Mouse (Mus musculus) neural tube, embryonic 15.5 days (tissue): ENCODE data around the gene Ddx4. TPM values are rescaled to one million over a fixed set of nuclear protein-coding genes. Genes with fewer than 3 reads are reported as not detected.

Source experiments
- ATAC-seq: fragments of 200-750 bp; cut with Nextera tagmentation; 2 replicates; pipeline ENCODE4 v1.8.0; 2017; ENCODE audit warnings: mild to moderate bottlenecking, moderate TSS enrichment, moderate library complexity; ENCODE audit not compliant: low FRiP score
- H3K27ac ChIP-seq: fragments of 300-500 bp; sonication (generic); replicated peaks from 2 replicates; pipeline ENCODE4 v1.5.1; 2015; ENCODE audit warnings: mild to moderate bottlenecking, inconsistent platforms
- H3K27me3 ChIP-seq: fragments of 300-500 bp; sonication (generic); replicated peaks from 2 replicates; pipeline ENCODE4 v1.6.1; 2015; ENCODE audit warnings: inconsistent platforms
- H3K36me3 ChIP-seq: fragments of 300-500 bp; sonication (generic); 2 replicates; pipeline ENCODE4 v1.6.1; 2015; ENCODE audit warnings: inconsistent platforms
- H3K4me1 ChIP-seq: fragments of 300-500 bp; sonication (generic); 2 replicates; pipeline ENCODE4 v1.6.1; 2015; ENCODE audit warnings: inconsistent platforms
- H3K4me2 ChIP-seq: fragments of 300-500 bp; sonication (generic); 2 replicates; pipeline ENCODE4 v1.6.1; 2015; ENCODE audit warnings: inconsistent platforms, mild to moderate bottlenecking, moderate library complexity
- H3K4me3 ChIP-seq: fragments of 300-500 bp; sonication (generic); replicated peaks from 2 replicates; pipeline ENCODE4 v1.5.1; 2015; ENCODE audit warnings: mild to moderate bottlenecking, inconsistent platforms
- H3K9ac ChIP-seq: fragments of 300-500 bp; sonication (generic); replicated peaks from 2 replicates; pipeline ENCODE4 v1.6.1; 2015; ENCODE audit warnings: mild to moderate bottlenecking, inconsistent platforms
- H3K9me3 ChIP-seq: fragments of 300-500 bp; sonication (generic); replicated peaks from 2 replicates; pipeline ENCODE4 v1.6.1; 2016; ENCODE audit warnings: inconsistent platforms
- WGBS: fragments of 180-500 bp; shearing (Covaris S2); methylation state at CpG from one replicate; pipeline ENCODE4 v1.1.7; 2015; ENCODE audit warnings: mixed read lengths; 5-methylcytosine and 5-hydroxymethylcytosine counted together
- polyA plus RNA-seq: library from polyadenylated mRNA; unstranded; fragments of >200 nt; fragmentation: Nextera tagmentation; extraction: Ambion mirVana; gene quantifications from 2 replicates; pipeline ENCODE4 v1.2.1, GENCODE M21; 2015

Gene Ddx4
- polyA plus RNA-seq: 0.88 and 1.1 TPM in 2 replicates

- no peak within 1 kb of the TSS for H3K4me2 ChIP-seq
- H3K4me1 ChIP-seq: no peaks in the 10 kb centered on the region
- no peaks in the 10 kb centered on the region for H3K27me3 ChIP-seq
- 75% methylated on average over 45 of the region's 45 CpGs for WGBS
- no peak within 1 kb of the TSS for H3K27ac ChIP-seq
- H3K9ac ChIP-seq: no peak within 1 kb of the TSS
- ATAC-seq: no peak
- no peak within 1 kb of the TSS for H3K4me3 ChIP-seq
- no peaks in the 10 kb centered on the region for H3K36me3 ChIP-seq
- H3K9me3 ChIP-seq: 0 out of 2 replicates have a peak, but pooled peaks cover 9% of the 10 kb centered on the region
Measured at GRCm38 (mm10) chr13:112652205-112652604, at the start of gene Ddx4. Gene Ddx4 (minus strand): TSS chr13:112652475.

GRCm38 (mm10) chr13:112701256-112701655, 49.0 kb upstream of the Ddx4 start:
- no peak for ATAC-seq
- no peak overlapping the region for H3K27ac ChIP-seq
- WGBS: 88% methylated on average over 8 of the region's 8 CpGs
- H3K27me3 ChIP-seq: no peaks in the 10 kb centered on the region
- no peak overlapping the region for H3K4me2 ChIP-seq
- H3K4me1 ChIP-seq: no peaks in the 10 kb centered on the region
- H3K9me3 ChIP-seq: no peaks in the 10 kb centered on the region
- H3K36me3 ChIP-seq: peaks cover 29% of the 10 kb centered on the region
- H3K4me3 ChIP-seq: no peak overlapping the region
- no peak overlapping the region for H3K9ac ChIP-seq

DNA sequence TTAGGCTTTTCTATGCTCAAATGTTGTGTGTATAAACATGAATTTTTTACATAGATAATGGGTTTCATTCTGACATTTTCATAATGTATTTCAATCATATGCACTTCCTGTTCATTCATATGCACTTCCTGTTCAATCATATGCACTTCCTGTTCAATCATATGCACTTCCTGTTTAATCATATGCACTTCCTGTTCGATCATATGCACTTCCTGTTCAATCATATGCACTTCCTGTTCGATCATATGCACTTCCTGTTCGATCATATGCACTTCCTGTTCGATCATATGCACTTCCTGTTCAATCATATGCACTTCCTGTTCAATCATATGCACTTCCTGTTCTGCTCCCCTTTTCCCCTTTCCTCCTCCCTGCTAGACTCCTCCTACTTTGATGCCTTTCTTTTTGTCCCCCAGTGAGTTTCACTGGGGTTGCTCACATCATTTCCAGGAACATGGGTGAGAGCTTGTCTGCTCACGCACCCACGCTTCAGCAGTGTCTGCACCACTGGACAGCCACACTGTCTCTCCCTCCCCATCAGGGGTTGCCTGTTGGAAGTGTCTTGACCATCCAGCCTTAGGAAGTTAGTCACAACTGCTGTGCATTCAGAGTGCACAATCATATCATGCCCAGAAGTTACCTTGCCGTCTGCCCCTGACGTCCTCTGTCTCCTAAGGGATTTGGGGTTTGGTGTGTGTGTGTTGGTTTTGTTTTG, 43.4 kb upstream of the Ddx4 start:
- Histone ChIP-seq H3K27me3 (no peaks in the 10 kb centered on the region), H3K9me3 (no peaks in the 10 kb centered on the region), H3K36me3 (peaks cover 29% of the 10 kb centered on the region), H3K9ac (no peak overlapping the region), H3K4me3 (no peak overlapping the region), H3K27ac (no peak overlapping the region), H3K4me2 (no peak overlapping the region), H3K4me1 (no peaks in the 10 kb centered on the region)
- ATAC-seq: peak; percentile 47; the same call in 1 of the 2 replicates
- WGBS: 96% methylated on average over 8 of the region's 8 CpGs

DNA sequence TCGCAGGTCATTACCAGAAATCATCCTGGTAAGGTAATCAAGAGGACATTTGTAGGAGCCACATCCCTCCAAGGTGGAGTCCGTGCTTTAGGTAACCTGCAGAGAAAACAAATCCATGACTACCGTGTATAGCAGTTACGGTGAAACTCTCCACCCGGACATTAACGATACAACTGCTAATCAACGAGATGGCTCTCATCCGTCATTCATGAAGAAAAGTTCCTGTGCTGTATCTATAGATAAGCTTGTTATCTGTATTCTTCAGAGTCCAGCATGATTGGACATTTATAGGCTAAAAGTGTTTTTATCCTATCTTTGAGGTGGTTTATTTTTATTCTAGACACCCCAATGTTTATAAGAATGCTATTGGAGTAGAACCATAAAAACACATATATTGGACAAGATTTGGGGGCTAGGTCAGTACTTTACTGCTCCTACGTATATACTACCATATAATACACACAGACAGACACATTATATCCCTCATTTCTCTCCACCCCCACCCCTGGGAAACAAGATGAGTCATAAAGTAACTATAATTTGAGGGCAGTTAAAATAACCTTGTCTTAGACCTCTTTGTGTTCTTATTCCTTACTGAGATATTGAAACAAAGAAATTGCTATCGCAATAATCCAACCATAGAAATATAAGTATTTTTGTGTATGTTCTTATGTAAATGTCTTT, 40.7 kb upstream of the Ddx4 start:
- WGBS: 95% methylated on average over 10 of the region's 10 CpGs
- no peak for ATAC-seq
- H3K36me3 ChIP-seq: peaks cover 12% of the 10 kb centered on the region
- H3K27ac ChIP-seq: no peak overlapping the region
- no peak overlapping the region for H3K4me2 ChIP-seq
- no peaks in the 10 kb centered on the region for H3K27me3 ChIP-seq
- H3K4me1 ChIP-seq: no peaks in the 10 kb centered on the region
- no peak overlapping the region for H3K4me3 ChIP-seq
- no peaks in the 10 kb centered on the region for H3K9me3 ChIP-seq
- no peak overlapping the region for H3K9ac ChIP-seq

GRCm38 (mm10) chr13:112686155-112686554, 33.9 kb upstream of the Ddx4 start:
- Histone ChIP-seq H3K4me2 (no peak overlapping the region), H3K9ac (no peak overlapping the region), H3K4me1 (no peaks in the 10 kb centered on the region), H3K27ac (no peak overlapping the region), H3K4me3 (no peak overlapping the region), H3K36me3 (peaks cover 10% of the 10 kb centered on the region), H3K9me3 (no peaks in the 10 kb centered on the region), H3K27me3 (no peaks in the 10 kb centered on the region)
- 84% methylated on average over 2 of the region's 2 CpGs for WGBS
- no peak for ATAC-seq

GRCm38 (mm10) chr13:112683970-112684369, 31.7 kb upstream of the Ddx4 start:
- ATAC-seq: no peak
- 84% methylated on average over 6 of the region's 6 CpGs for WGBS
- no peak overlapping the region for H3K4me2 ChIP-seq

GRCm38 (mm10) chr13:112683312-112683711, 31.0 kb upstream of the Ddx4 start:
- no peaks in the 10 kb centered on the region for H3K27me3 ChIP-seq
- WGBS: 78% methylated on average over 2 of the region's 2 CpGs
- no peak overlapping the region for H3K4me2 ChIP-seq
- peaks cover 13% of the 10 kb centered on the region for H3K36me3 ChIP-seq
- no peak for ATAC-seq
- no peak overlapping the region for H3K9ac ChIP-seq
- no peak overlapping the region for H3K27ac ChIP-seq
- H3K9me3 ChIP-seq: no peaks in the 10 kb centered on the region
- H3K4me1 ChIP-seq: no peaks in the 10 kb centered on the region
- no peak overlapping the region for H3K4me3 ChIP-seq

More at GRCm38 (mm10) chr13:112683970-112684369, 31.7 kb upstream of the Ddx4 start:
- H3K9me3 ChIP-seq: no peaks in the 10 kb centered on the region
- no peak overlapping the region for H3K4me3 ChIP-seq
- H3K27me3 ChIP-seq: no peaks in the 10 kb centered on the region
- H3K36me3 ChIP-seq: peaks cover 10% of the 10 kb centered on the region
- no peak overlapping the region for H3K27ac ChIP-seq
- no peaks in the 10 kb centered on the region for H3K4me1 ChIP-seq
- no peak overlapping the region for H3K9ac ChIP-seq

DNA sequence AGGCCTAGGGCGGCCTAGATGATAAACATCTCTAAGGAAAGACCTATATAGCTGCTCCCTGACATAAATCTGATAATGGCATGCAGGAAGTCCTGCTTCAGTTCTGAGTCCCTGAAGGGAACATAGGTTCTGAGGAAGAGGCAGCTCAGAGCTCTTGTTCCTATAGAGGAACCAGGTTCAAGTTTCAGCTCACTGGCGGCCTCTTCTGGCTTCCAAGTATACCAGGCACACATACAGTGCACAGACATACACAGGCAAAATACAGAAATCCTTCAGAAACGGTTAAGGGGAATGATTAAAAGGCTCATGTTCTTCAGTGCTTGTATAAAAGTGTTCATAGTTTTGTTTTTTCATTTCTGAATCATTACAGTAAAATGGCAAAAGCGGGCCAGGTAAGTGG, 25.9 kb upstream of the Ddx4 start:
- Histone ChIP-seq H3K27me3 (no peaks in the 10 kb centered on the region), H3K9me3 (no peaks in the 10 kb centered on the region), H3K27ac (no peak overlapping the region), H3K9ac (no peak overlapping the region), H3K4me1 (peaks cover 2% of the 10 kb centered on the region; the same call in 1 of the 2 replicates), H3K4me3 (no peak overlapping the region), H3K4me2 (no peak overlapping the region), H3K36me3 (0 out of 2 replicates have a peak, but pooled peaks cover 11% of the 10 kb centered on the region)
- ATAC-seq: no peak
- WGBS: 94% methylated on average over 4 of the region's 4 CpGs

GRCm38 (mm10) chr13:112673899-112674447, 21.7 kb upstream of the Ddx4 start:
- ATAC-seq: peak; percentile 86
- 12% methylated on average over 9 of the region's 9 CpGs for WGBS
- H3K9ac ChIP-seq: no peak overlapping the region
- peaks cover 37% of the 10 kb centered on the region for H3K36me3 ChIP-seq
- no peaks in the 10 kb centered on the region for H3K9me3 ChIP-seq
- no peak overlapping the region for H3K4me3 ChIP-seq
- no peak overlapping the region for H3K27ac ChIP-seq
- no peak overlapping the region; the same call in 1 of the 2 replicates for H3K4me2 ChIP-seq
- H3K27me3 ChIP-seq: no peaks in the 10 kb centered on the region
- peaks cover 2% of the 10 kb centered on the region; the same call in 1 of the 2 replicates for H3K4me1 ChIP-seq

DNA sequence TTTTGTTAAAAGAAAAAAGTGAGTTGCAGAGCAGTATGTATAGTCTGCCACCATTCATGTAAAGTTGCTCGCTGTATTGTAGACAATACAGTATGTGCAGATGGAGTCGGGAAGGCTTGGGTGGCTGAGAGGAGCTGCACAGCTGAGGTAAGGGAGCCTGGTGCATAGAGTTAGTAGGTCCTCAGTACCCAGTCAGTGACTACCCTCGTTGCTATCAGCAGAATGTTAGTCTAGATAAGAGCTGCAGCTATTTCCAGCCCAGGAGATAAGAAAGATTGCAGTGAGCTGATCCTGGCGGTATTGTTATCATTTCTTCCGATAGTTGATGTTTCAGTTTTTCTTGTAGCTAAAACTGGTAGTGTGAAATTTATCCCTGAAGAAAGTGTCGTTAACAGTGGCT, 20.5 kb upstream of the Ddx4 start:
- 91% methylated on average over 6 of the region's 6 CpGs for WGBS
- H3K9me3 ChIP-seq: no peaks in the 10 kb centered on the region
- H3K36me3 ChIP-seq: peaks cover 28% of the 10 kb centered on the region
- no peak for ATAC-seq
- H3K4me1 ChIP-seq: peaks cover 2% of the 10 kb centered on the region; the same call in 1 of the 2 replicates
- no peak overlapping the region for H3K4me2 ChIP-seq
- H3K27me3 ChIP-seq: no peaks in the 10 kb centered on the region
- H3K9ac ChIP-seq: no peak overlapping the region
- H3K4me3 ChIP-seq: no peak overlapping the region
- no peak overlapping the region for H3K27ac ChIP-seq

- no peak for ATAC-seq
- 74% methylated on average over 13 of the region's 13 CpGs for WGBS
- Histone ChIP-seq H3K9me3 (no peaks in the 10 kb centered on the region), H3K4me3 (no peak overlapping the region), H3K9ac (no peak overlapping the region), H3K36me3 (peaks cover 26% of the 10 kb centered on the region), H3K4me1 (peaks cover 2% of the 10 kb centered on the region; the same call in 1 of the 2 replicates), H3K4me2 (no peak overlapping the region), H3K27me3 (no peaks in the 10 kb centered on the region), H3K27ac (no peak overlapping the region)
Measured at GRCm38 (mm10) chr13:112671708-112672107, 19.4 kb upstream of the Ddx4 start.

DNA sequence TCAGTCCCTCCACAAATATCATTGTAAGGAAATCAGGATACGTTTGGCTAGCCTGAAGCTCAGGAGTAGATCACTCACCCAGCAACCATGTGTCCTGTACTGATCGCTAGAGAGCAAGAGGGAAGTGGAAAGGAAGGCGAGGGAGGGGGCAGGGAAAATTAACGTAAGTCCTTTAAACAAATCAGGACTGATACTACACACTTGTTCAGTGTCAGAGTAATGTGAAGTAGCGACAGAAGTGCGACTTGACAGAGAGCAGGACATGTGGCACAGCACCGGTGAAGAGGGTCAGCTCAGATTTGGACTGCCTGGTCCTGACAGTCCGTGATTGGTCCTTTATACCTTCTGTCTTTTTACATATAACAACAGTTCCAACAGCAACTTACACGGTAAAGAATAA, 14.9 kb upstream of the Ddx4 start:
- 87% methylated on average over 9 of the region's 9 CpGs for WGBS
- no peak overlapping the region for H3K4me2 ChIP-seq
- no peaks in the 10 kb centered on the region for H3K27me3 ChIP-seq
- no peak for ATAC-seq
- H3K36me3 ChIP-seq: peaks cover 20% of the 10 kb centered on the region
- no peak overlapping the region for H3K9ac ChIP-seq
- no peak overlapping the region for H3K4me3 ChIP-seq
- H3K9me3 ChIP-seq: no peaks in the 10 kb centered on the region
- no peaks in the 10 kb centered on the region for H3K4me1 ChIP-seq
- H3K27ac ChIP-seq: no peak overlapping the region
